8 mouse cellular contexts compared by ENCODE assay signal in the genomic region with DNA sequence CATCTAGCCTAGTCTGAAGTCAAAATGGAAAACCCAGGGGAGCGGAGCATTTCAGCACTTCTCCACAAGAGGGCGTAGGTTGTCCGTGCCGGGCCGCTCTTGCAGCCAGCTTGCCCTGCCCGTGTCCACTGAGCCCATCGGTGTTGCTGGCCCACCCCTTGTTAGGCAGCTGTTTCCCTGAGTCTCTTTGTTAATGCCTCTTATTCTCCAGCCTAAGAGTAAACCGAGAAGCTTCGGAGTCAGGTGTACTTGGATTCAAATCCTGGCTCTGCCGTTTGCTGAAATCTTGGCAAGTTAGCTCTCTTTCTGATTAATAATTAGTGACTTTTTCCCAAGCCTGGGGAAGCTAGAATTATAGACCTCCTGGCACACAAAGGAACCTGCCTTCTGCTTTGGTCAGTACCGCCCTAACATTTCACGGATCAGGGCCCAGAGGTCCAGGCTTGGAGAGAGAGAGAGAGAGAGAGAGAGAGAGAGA. TPM values are rescaled to one million over a fixed set of nuclear protein-coding genes. Genes with fewer than 3 reads are reported as not detected.
DNase-seq lines count a peak whose midpoint lies in the region; ATAC-seq and TF ChIP-seq lines count a peak whose summit lies in the region.

No protein-coding gene starts in this region.

- H3K4me3 ChIP-seq in gastrocnemius, adult 2 months, result peak overlapping the region; percentile 53
- no peak overlapping the region for H3K4me3 ChIP-seq in hindbrain, postnatal 0 days (ENCODE audit: low read length)
- H3K4me3 ChIP-seq in left cerebral cortex, adult 2 months, result no peak overlapping the region
- peak overlapping the region; percentile 80 for H3K4me3 ChIP-seq in megakaryocyte, embryonic 14.5 days (replicated peaks)

- 3% methylated on average over 12 of the region's 12 CpGs for WGBS in hindbrain, postnatal 0 days

- no peaks in the 10 kb centered on the region for H3K27me3 ChIP-seq in hindbrain, postnatal 0 days (ENCODE audit: insufficient read depth, low read length)
- H3K27me3 ChIP-seq in megakaryocyte, embryonic 14.5 days (replicated peaks), result no peaks in the 10 kb centered on the region

- intact Hi-C loops in gastrocnemius, adult 2 months (cut with DNase I), result loop anchor here (2.0 kb wide), 1 partner anchor 56 kb away; no protein-coding TSS in a partner anchor
- intact Hi-C loops in left cerebral cortex, adult 2 months (cut with DNase I), result loop anchor here (1.0 to 5.0 kb wide), 3 partner anchors 55 to 182 kb away; a partner anchor contains a TSS

- peak; percentile 73 for DNase-seq in R1 (ENCODE audit: low read depth, low spot score)
- DNase-seq in cerebellum, postnatal 4 days (ENCODE audit: low spot score in 2 of 2), result peak; percentile 83 to 91
- DNase-seq in gastrocnemius, adult 2 months, result peak; percentile 84
- peak; percentile 89 for DNase-seq in hindbrain, postnatal 0 days (ENCODE audit: low spot score)
- DNase-seq in left cerebral cortex, adult 2 months (ENCODE audit: extremely low spot score in 1 of 2, low spot score in 2 of 2), result peak; percentile 82 to 89
- DNase-seq in right cerebral cortex, adult 2 months (ENCODE audit: low spot score in 2 of 2), result peak; percentile 88 to 90
- peak; percentile 84 for DNase-seq in urinary bladder, postnatal 14 days (ENCODE audit: low spot score)

- peak; percentile 90 for ATAC-seq in hindbrain, postnatal 0 days

- no peaks in the 10 kb centered on the region for H3K9me3 ChIP-seq in hindbrain, postnatal 0 days (ENCODE audit: low read length)
- peaks cover 8% of the 10 kb centered on the region for H3K9me3 ChIP-seq in megakaryocyte, embryonic 14.5 days

- no peaks in the 10 kb centered on the region for H3K36me3 ChIP-seq in hindbrain, postnatal 0 days (ENCODE audit: insufficient read depth, low read length)
- H3K36me3 ChIP-seq in megakaryocyte, embryonic 14.5 days (replicated peaks; ENCODE audit: low read length), result peaks cover 3% of the 10 kb centered on the region

- H3K4me1 ChIP-seq in hindbrain, postnatal 0 days (ENCODE audit: insufficient read depth, low read length), result no peaks in the 10 kb centered on the region
- H3K4me1 ChIP-seq in megakaryocyte, embryonic 14.5 days, result peaks cover 78% of the 10 kb centered on the region

- peak overlapping the region; percentile 35; the same call in 1 of the 2 replicates for H3K27ac ChIP-seq in gastrocnemius, adult 2 months
- H3K27ac ChIP-seq in hindbrain, postnatal 0 days, result peak overlapping the region; percentile 48; the same call in 1 of the 2 replicates
- peak overlapping the region; percentile 50; the same call in 1 of the 2 replicates for H3K27ac ChIP-seq in left cerebral cortex, adult 2 months

- H3K4me2 ChIP-seq in hindbrain, postnatal 0 days (ENCODE audit: low read depth, low read length), result peak overlapping the region; percentile 33

- peak; percentile 97; the same call in 1 of the 2 replicates for TF ChIP-seq CTCF in gastrocnemius, adult 2 months (IDR thresholded peaks at IDR 0.05)
- TF ChIP-seq CTCF in hindbrain, postnatal 0 days (IDR thresholded peaks at IDR 0.05; ENCODE audit: low read depth), result peak; percentile 97
- peak; percentile 99 for TF ChIP-seq CTCF in left cerebral cortex, adult 2 months (IDR thresholded peaks at IDR 0.05)

- no peak overlapping the region for H3K9ac ChIP-seq in hindbrain, postnatal 0 days (replicated peaks; ENCODE audit: low read length)

RNA-seq across cellular contexts. Expression of a gene that starts 14.0 kb away (rescaled TPM):
- 10 to 100 TPM; 87.9 to 91.5 TPM for total RNA-seq in gastrocnemius, adult 2 months (2021)
- total RNA-seq in hindbrain, postnatal 0 days (2014; rRNA removed), result 65.2 and 79.8 TPM in 2 replicates
- polyA plus RNA-seq in hindbrain, postnatal 0 days (2015; fragmentation: Nextera tagmentation; extraction: Ambion mirVana), result 495 and 511 TPM in 2 replicates
- total RNA-seq in left cerebral cortex, adult 2 months (2021), result 100 to 1,000 TPM; 219 to 229 TPM
- polyA plus RNA-seq in megakaryocyte, embryonic 14.5 days (2012; ENCODE audit: insufficient read depth, low replicate concordance), result 1,333 and 3,452 TPM in 2 replicates

RNA-seq across cellular contexts. Expression of a gene that starts 41.3 kb away (rescaled TPM):
- 100 to 1,000 TPM; 676 to 777 TPM for total RNA-seq in gastrocnemius, adult 2 months (2021)
- 35.4 and 50.1 TPM in 2 replicates for total RNA-seq in hindbrain, postnatal 0 days (2014; rRNA removed)
- polyA plus RNA-seq in hindbrain, postnatal 0 days (2015; fragmentation: Nextera tagmentation; extraction: Ambion mirVana), result 33.8 and 39.4 TPM in 2 replicates
- 10 to 100 TPM; 37.6 to 38.2 TPM for total RNA-seq in left cerebral cortex, adult 2 months (2021)
- 240 and 422 TPM in 2 replicates for polyA plus RNA-seq in megakaryocyte, embryonic 14.5 days (2012; ENCODE audit: insufficient read depth, low replicate concordance)

Comparison
In these comparisons a context has a peak if more than half of its experiments do, and no peak if none do; other contexts are left out.
1. H3K4me3 ChIP-seq: peak in gastrocnemius, adult 2 months (single experiment) and megakaryocyte, embryonic 14.5 days (single experiment); none in hindbrain, postnatal 0 days (single experiment) and left cerebral cortex, adult 2 months (single experiment).
2. RNA of a gene that starts 41.3 kb away (total RNA-seq): 676 to 777 TPM in gastrocnemius, adult 2 months; 35.4 to 50.1 TPM in hindbrain, postnatal 0 days and 37.6 to 38.2 TPM in left cerebral cortex, adult 2 months; every median in the first group is over 10 times any median in the second.
3. Peak in every context shown above with its lines, with median percentiles within 50 percentile points of each other: DNase-seq, H3K27ac ChIP-seq and CTCF ChIP-seq.